Mouse (Mus musculus) thymus, postnatal 14 days (tissue): ENCODE results near the gene Dnal1.

Experiments
- DNase-seq: peaks from one replicate; pipeline ENCODE4 v3.0.0; 2021

The Dnal1 gene

DNA sequence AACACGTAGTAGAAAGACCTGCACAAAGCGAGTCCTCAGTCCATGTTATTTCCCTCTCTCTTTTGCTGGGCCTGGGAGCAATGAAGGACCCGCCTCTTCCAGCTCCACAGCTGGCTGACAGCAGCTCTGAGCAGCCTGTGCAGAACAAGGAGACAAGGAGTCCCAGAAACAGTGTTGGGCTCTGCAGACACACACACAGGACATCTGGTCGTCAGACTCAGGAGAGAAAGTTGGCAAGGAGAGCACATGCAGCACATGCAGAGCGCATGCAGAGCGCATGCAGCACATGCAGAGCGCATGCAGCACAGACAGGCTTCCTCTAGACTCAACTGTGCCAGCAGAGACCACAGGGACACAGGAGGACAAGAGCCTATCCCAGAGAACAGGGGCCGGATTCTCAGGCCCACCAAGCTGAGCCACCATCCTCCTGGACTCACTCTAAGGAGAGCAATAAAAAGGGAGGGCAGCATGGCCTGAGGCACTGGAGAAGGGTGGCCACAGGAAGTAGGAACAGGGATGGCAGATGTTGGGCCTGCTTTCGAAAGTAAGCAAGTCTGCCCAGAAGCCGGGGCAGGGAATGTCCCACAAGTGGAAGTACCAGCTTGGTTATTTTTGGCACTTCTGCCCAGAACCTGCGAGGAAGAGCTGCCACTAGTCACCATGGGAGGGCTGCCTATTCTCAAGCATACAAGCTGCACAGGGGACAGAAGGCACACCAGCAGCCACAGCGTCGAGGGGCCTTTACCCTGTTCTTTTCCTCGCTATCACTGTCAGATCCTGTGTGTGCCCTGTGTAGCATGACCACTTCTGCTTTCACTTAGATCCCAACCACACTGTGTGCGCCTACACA, 73.8 kb downstream of the Dnal1 start:
- DNase-seq: no peak

GRCm38 (mm10) chr12:84188881-84189444, 74.8 kb downstream of the Dnal1 start:
- DNase-seq: no peak

DNA sequence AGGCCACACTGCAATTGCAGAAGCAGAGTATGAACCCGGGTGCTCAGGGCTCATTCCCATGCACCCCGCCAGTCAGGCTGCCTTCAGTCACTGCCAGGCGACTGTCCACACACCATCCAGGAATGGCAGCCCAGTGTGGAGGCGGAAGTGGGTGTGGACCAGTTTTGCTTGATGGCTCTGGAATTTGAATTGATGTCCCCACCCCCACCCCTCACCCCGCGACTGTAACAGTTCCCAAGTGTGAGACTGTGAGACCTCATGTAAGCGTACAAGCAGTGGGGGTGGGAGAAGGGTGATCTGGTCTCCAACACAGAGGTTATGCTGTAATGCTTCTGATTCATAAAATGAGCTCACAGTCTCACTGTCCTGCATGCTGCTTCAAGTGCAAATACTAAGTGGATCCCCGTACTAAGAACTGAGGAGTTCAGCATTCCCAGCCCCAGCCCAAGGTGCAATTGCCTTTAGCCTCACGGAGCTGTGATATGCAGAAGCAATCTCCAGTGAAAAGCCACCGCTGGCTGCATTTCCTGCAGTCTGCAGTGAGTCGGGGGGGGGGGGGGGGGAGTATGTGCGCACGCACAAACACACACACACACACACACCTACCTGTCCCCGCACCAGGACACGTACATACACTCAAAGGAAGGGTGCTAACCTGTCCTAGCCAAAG, 76.1 kb downstream of the Dnal1 start:
- DNase-seq: no peak

DNA sequence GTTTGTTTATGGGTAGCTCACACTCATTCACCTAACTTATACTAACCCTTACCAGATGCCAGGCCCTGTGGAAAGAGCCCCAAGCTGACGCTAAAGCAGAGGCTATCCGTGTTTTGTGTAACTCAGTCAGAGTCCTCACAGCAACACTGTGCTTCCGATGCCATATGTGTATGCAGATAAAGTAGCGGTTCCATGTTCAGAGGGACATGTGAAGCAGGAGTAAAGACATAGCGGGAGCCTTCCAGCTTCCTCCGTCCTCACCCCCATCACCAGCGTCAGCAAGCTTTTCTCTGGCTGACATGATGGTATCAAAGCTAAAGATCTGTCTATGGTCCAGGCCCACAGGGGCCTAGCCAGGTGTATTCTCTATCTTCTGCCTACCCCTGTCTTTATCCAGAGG, 77.0 kb downstream of the Dnal1 start:
- DNase-seq: no peak

- DNase-seq: no peak
These were observed 77.6 kb downstream of the Dnal1 start for GRCm38 (mm10) chr12:84191770-84192169.

- no peak for DNase-seq
These were observed 78.1 kb downstream of the Dnal1 start for GRCm38 (mm10) chr12:84192280-84192679.

DNA sequence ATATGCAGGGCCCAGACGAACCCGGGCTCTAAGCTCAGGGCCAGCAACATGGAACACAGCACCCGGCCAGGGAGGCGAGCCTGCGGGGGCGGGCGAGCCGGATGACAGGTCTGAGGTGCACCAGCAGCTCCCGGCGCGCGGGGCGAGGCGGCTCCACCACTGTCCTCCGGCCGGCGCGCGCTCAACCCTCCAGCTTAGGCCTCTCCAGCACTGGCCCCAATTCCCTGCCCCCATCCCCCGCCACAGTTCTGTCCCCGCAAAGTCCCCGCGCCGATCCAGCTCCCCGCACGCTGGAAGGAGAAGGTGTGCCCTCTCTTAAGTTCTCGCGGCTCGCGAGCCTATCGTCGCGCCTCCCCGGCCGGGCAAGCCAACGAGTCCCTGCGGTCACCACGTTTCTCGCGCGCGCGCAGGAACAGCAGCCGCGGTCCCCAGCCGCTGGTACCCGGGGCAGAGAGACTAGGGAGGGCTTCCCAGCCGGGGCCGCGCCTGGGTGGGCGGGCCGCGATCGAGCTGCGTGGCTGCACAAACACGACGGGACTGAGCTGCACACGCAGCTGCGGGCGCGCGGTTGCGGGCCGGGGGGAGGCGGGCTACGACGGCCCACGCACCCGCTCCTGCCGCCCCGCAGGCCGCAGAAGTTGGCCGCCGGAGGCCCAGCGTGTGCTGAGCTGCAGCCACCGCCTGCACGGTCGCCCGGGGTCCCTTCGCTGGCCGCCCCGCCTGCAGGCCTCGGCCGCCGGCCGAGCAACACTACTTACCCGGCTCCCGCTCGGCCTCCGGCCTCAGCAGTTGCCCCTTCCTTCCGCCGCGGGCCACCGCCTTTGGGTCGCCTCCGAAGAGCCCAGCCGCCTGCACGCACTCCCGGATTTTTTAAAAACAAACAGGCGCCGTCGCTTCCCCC, 78.8 kb downstream of the Dnal1 start:
- DNase-seq: peak; percentile 67

- DNase-seq: peak; percentile 94
These were observed 79.7 kb downstream of the Dnal1 start for GRCm38 (mm10) chr12:84193642-84194399.

DNA sequence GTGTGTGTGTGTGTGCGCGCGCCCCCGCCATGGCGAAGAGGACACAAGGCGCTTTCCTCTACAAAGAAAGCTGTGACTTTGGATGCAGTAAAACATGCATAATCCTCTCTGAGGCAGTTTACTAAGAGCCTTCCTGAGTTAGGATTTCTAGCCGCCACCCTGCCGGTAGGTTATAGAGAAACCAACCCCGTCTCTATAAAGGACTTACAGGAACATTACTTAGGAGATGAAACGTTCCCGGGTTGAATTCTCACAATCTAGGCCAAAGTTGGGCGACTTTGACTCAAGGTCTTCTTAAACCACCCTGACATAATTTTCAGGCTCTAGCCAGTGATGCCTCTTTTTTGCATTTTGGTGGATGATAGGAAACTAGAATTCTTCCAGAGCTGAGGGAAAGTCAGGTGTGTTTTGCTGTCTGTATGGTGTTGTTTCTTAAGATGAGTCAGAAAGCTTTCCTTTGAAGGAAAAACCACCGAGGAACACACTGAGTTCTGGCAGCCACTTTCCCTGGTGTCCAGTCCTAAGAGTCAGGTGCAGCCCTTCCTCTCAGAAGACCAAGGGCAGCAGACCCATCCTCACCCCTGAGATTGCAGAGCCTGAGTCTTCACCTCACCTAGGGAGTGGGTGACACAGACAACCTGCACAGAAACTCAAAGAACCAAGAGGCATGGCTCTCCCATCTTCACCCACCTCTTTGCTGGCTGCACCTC, 80.4 kb downstream of the Dnal1 start:
- DNase-seq: no peak

- DNase-seq: no peak
These were observed 81.0 kb downstream of the Dnal1 start for GRCm38 (mm10) chr12:84195195-84195594.
